Mouse (Mus musculus) lung, adult 2 months (tissue): ENCODE measurements at regions not wholly inside any gene's neighbourhood (a gene's known extent, or its start where the extent isn't known, plus 50 kb on each side); places are given as distances from the start of the nearest gene placed in this dataset.

Source experiments
- CTCF ChIP-seq: fragments of 200-500 bp; IDR thresholded peaks from 2 replicates; pipeline ENCODE4 v1.5.1; 2011; ENCODE audit warnings: mild to moderate bottlenecking, low read length, control low read depth; ENCODE audit not compliant: insufficient read depth
- POLR2A ChIP-seq: fragments of 200-500 bp; IDR thresholded peaks from 2 replicates; pipeline ENCODE4 v1.6.1; 2011; ENCODE audit warnings: low read depth, mild to moderate bottlenecking, control low read depth, low read length, borderline replicate concordance; ENCODE audit errors: extremely low read depth

DNA sequence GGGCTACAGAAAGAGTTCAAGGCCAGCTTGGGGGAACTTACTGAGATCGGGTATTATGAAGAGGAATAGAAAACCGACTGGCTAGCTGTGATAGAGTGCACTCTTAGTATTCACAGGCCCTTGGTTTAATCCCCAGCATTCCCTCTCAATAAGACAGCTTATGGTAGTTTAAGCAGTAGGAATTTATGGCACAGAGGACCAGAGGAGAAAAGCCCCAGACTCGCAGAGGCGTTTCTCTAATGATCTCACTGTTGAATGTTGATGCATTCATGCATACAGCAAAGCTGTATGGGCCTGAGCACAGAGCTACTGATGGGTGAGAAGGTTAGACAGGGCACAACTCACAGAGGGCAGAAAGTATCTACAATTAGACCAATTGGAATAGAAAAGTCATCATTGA lies 132.7 kb upstream of the Mocs2 start:
- TF ChIP-seq CTCF (no peak), POLR2A (no peak)
